Mouse (Mus musculus) lung, postnatal 25 days (tissue): ENCODE data around the gene Atxn2.

Source experiments
- DNase-seq: peaks from one replicate; pipeline ENCODE4 v3.0.0; 2022; ENCODE audit warnings: low spot score

Gene Atxn2

DNA sequence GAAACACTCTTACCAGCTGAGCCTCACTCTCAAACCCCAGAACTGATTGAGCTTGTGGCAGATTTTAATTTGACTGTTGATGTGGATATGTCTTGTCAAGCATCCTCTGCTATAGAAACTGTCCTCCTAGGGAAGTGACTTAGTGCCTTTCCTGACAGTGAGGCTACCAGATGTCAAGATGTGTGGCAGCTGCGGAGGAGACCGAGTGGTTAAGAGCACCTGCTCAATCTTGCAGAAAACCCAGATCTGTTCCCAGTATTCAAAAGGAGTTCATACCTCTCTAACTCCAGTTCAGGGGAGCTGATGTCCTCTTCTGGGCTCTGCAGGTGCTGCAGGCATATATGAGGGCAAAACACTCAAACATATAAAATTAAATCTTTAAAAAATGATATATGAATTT lies 53.9 kb downstream of the Atxn2 start:
- no peak for DNase-seq

DNA sequence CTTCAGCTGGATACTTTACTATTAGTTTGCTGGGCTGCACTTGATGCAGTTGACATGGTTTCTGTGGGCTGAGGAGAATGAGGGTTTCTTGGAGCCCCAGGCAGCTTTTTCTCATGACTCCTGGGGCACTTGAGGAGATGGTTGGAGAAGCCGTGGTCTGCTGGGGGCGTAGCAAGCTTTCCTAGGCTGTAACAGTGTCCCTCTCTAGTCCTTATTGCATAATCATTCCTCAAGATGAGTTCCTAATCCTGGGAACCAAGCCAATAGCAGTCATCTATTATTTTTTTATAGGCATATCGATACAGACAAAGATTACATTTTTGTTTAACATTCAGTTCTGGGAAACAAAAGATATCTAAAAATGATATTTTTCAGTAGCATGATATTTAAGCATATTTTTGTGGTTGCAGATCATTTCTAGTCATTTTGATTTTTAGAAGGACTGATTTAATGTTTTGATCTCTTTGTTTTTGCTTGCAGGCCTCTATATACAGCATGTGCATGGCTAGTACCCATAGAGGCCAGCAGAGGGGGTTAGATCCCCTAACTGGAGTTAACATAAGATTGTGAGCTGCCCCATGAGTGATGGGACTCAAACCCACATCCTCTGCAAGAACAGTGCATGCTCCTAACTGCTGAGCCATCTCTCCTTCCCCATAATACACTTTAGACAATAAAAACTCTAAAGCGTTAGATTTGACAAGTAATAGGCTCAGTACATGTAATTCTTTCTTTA lies 55.1 kb downstream of the Atxn2 start:
- DNase-seq: no peak

DNA sequence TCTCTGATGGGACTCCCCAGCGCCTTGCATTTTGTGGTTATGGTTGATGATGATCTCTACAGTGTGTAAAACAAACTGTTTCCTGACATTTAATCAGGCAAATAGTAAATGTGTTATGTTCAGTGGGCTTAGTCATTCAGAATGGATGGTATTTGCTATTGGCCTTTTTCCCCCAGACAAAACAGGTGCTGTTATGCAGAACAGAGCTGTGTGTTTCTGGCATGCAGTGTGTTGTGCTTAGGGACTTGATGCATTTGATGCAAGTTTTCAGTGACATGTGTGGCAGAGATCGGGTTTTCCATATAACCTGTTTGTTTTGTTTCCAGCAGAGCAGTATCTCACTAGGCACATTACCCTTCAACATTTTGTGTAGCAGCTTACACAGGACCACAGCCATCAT lies 56.4 kb downstream of the Atxn2 start:
- no peak for DNase-seq

DNA sequence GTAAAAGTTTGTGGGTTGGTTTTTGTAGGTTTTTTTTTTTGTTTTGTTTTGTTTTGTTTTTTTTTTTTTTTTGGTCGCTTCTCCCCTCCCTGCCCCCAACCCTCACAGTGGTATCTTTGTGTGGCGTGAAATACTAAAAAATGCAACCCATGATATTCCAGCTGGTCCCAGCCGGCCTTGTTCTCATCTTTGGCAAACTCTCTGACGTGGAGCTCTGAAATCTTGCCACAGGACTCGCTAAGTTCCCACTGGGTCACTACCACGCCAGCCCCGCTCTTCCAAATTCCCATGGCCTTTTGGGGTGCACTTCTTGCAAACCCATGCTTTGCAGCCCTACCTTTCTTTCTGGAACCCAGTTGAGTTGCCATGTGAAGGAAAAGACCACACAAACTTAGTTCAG lies 58.7 kb downstream of the Atxn2 start:
- DNase-seq: peak; percentile 21

DNA sequence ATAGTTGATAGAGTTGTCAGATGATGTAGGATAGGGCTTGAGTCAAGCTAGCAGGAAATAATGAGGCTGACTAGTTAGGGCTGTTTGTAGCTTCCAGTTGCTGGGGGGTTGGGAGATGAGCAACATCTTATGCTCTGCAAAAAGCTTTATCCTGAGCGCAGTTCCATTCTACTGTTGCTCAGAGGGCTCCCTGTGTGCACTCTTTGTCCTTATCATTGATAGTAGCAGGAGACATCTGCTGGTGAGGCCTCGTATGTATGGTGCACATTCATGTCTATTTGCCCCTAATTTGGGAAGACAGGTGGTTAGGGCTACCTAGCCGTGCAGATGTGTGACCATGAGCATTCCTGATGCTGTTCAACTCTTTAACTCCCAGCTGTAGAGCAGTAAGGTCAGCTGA lies 60.5 kb downstream of the Atxn2 start:
- DNase-seq: no peak

DNA sequence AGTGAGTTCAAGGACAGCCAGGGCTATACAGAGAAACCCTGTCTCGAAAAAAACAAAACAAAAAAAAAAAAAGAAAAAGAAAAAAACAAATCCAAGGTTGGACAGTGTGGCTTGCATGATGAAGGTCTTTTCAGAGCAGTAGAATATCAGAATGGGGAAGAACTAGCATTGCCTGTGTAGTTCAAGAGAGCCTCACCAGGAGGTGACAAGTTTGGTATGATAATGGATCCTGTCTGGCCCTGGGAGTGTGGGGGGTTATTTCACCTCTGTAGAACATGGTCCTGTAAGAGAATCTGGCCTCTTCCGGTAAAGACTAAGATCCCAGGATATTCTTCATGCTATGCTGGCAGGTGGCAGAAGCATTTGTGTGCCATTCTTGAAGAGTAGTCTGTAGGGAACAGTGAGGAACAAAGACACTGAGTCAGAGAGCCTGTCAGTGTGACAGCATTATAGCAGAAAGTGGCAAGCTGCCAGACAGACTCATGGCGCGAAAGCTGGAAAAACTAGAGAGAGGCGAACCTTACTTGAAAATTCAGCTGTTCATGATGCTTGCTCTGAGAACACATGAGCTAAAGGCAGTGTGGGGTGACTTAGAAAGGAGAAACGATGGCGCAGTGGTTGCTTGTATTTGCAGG lies 67.5 kb downstream of the Atxn2 start:
- DNase-seq: no peak

DNA sequence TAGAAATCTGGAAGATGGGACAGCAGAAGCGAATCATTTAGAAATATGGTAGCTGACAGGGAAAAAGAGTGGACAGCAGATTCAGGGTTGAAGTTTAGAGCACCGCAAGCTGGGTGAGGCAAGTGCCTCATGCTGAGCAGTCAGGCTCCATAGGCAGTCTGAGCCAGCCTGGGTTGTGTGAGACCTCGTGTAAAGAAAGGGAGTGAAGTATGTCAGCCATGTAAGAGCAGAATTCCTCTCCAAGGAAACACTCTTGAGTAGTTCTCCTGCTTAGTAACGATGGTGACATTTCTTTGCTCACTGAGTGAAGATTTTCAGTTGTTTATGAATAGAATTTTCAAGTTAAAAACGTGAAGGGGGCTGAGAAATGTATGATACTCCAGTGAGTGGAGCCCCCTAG lies 69.0 kb downstream of the Atxn2 start:
- DNase-seq: peak; percentile 22

DNA sequence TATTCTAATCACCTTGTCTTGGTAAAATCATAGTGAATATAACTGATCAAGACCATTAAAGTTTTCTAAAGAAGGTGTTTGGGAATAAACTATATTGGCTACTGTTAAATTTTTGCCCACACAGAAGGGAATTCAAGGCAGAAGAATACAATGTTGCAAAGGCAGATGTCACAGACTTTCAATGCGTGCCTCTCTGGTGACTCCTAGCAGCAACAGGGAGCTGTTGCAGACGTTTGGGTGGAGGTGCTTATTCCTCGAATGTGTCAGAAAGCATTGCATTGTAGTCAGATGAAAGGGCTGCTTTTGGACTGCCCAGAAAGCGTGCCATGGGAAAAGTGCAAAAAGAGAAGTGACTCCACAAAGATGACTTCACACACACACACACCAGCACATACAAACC lies 71.3 kb downstream of the Atxn2 start:
- no peak for DNase-seq

DNA sequence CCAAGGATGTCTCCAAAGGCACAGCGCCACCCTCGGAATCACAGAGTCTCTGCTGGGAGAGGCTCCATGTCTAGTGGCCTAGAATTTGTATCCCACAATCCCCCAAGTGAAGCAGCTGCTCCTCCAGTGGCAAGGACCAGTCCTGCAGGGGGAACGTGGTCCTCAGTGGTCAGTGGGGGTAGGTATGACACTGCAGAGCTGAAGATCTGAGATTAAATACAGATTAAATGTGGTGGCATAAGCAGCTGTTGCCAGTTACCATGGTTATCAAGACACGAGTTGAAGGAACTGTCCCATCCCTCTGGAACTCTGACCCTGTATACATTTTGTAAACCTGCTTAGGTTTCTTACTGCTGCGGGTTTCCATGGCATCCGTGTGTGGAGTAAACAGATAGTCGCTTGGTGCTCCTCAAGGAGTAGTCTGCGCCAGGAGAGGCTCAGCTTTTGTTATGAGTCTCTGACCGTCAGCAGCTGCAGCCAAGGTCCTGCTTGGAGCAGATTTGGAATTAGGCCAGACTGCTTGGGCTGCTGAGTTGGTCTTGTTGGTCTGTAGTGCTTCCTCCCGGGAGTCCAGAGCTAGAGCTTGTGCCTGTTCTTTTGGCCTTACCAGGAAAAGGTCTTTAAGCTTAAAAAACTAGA lies 72.8 kb downstream of the Atxn2 start:
- peak; percentile 55 for DNase-seq

DNA sequence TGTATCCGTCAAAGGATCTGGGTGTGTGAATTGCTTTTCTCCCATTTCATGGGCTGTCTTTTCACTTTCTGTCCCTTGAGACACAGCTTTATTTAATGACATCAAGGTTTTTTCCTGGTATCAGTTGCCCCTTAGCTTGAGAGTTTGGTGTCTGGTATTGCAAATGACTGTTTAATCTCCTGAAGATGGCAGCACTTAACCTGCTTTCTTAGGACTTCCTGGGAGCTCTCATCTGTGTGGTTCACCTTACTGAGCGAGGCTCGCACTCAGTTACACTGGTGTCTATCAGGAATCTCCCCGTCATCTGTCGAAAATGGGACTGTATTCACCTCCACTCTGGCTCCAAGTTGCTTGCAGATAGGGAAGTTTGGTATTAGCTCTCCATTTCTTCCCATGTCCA lies 79.9 kb downstream of the Atxn2 start:
- DNase-seq: no peak

DNA sequence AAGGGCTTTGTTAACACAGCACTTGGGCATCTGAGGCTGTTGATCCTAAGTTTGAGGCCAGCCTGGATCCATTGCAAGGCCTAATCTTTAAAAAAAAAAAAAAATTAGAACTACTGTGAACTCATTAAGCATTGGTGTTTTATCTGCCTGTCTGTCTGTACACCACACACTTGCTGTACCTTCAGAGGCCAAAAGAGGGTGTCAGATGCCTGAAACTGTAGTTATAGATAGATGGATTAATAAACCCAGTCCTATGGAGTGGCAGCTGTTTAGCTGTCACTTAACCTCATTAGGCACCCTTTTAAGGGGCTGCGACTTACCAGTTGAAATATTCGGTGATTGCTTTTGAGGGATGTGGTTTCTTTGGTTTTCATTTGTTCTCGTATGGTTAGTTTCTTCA lies 84.7 kb downstream of the Atxn2 start:
- no peak for DNase-seq

DNA sequence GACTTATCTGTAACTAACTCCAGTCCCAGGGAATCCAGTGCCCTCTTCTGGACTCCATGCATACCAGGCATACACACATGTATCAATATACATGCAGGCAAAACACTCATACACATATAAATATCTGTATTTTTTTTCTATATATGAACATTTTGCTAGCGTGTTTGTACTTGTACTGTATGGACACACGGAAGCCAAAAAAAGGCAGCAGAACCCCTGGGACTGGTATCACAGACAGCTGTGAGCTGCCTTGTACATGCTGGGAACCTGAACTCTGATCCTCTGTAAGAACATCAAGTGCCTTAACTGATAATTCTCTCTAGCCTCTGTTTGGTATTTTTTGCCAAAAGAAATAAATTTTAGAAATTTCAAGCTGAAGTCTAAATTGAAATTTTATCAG lies 87.3 kb downstream of the Atxn2 start:
- DNase-seq: no peak

DNA sequence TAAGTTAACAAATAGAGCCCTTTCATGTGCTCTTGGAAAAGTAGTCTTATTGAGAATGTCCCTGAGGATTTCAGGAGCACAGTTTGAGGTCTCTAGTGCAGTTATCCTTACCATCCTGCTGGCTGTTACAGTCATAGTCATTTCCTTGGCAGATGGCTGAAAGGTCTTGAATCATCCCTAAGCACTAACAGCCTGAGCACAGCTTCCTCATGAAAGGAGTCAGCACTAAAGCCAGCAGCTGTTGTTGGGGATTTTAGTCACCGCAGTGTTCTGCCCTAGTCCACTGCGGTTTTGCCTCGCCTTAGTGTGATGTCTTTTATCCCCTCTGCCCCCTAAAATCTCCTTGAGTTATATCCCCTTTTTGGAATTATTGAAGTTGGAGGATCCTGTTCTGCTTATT lies 96.0 kb downstream of the Atxn2 start:
- no peak for DNase-seq

DNA sequence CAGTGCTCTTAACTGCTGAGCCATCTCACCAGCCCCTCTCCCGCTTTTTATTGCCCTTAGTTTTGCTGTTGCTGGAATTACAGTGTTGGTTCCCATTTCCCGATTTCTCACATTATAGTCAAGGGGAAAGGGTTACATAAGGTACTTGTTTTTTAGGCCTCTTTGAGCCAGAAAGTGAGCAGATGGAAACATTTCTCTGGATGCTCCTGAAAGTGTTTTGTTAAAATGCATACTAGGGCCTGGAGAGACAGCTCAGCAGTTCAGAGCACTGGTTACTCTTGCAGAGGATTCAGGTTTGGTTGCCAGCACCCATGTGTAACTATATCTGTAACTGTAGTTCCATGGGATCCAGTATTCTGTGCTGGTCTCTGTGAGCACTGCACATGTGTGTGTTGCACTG lies 97.1 kb downstream of the Atxn2 start:
- DNase-seq: no peak

DNA sequence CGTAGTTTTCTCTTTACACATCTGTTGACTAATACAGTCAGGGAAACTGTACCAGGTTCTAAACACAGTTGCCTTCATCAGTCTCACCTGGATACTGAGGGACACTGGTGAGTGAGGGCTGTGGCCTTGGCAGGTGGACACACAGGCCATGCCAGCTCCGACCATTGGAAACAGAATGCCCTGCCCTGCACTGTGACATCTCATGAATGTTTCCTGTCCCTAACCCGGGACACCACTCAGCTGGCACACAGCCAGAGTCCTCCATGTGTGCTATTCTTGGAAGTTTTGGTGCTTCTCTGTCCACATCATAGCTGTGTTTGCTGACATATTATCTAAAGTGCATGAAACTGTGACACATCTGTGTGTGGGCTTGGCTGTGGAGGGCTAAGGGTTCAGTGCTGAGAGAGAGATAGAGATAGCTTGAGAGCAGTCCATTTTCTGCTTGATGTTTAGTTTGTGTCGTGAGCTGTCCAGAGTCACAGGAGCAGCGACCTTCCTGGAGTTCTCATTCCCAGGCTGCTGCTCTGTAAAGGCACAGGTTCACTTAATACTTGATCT lies 98.6 kb downstream of the Atxn2 start:
- DNase-seq: no peak

DNA sequence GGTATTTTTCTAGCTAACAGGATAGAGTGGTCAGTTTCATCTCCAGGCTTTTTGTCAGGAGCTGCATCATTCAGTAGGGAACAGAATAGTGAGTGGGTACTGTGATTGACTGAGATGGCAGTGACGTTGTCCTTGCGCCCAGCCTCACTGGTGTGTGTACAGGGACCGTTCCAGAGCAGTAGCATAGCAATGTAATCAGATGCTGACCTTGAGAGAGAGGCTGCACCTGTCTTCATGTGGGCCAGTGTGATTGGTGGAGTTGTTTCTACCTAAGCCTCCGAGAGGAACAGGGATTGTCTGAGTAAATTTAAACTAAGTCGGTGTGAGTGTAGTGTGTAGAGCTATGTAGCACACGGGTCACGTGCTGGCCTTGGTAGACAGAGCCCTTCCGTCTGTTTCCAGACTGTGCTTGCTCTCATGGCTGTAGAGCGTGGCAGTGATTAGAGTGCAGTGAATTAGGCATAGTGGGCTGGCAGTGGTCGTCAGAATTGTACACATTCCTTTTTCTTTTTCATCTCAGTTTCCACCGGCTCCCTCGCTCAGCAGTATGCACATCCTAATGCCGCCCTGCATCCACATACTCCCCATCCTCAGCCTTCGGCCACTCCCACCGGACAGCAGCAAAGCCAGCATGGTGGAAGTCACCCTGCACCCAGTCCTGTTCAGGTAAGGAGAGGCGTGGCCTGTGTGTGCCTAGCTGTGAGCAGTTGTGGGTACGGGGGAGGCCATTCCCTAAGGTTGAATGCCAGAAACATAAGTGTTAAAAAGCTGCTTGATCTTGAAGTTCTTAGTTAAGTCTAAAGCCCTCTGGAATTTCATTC lies 99.4 kb downstream of the Atxn2 start:
- no peak for DNase-seq

DNA sequence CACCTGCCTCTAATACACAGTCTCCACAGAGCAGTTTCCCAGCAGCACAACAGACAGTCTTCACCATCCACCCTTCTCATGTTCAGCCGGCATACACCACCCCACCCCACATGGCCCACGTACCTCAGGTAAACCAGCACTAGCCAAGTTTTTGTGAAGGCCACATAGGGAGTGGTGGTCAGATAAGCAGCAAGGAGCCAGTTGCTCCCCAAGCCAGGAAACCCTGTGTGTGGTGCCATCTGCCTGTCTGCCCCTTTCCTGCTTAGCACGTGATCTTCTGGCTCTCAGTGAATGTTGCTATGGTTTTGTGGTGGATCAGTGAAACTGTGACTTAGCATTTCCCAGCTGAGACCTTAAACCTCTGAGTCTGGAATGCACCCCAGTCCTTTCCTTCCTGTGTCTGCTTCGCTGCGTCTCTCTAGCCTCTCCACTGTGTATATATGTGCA lies 100.4 kb downstream of the Atxn2 start:
- DNase-seq: no peak

DNA sequence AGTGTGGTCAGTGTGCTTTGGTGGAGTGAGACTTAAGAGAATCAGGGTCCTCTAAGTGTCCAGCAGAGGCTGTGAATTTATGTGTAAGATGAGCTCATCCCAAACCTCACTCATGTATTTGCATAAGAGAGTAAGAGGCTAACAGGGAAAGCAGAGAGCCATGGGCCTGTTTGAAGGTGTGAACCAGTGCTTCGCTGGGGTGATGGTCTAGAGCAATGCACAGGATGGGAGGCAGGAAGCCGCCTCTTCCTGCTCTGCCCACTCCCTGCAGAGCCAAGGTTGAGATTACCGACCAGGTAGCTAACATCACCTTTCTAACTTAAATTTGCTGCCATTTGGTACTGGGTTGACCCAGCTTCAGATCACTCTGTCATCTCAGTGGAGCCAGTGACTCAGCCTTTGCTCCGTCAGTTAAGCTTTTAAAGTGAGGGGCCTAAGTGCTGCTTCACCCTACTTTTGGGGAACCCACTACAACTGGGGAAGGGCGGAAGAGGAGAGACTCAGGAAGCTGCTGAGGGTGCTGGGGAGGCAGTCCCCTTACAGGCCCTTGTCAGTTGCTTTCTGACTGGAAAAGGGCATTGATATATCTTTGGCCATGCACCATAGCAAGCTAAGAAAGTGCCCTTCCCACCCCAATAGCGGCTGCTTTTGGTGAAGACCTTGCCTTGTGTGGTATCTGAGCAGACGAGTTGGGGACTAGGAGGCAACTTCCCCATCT lies 101.5 kb downstream of the Atxn2 start:
- DNase-seq: no peak

DNA sequence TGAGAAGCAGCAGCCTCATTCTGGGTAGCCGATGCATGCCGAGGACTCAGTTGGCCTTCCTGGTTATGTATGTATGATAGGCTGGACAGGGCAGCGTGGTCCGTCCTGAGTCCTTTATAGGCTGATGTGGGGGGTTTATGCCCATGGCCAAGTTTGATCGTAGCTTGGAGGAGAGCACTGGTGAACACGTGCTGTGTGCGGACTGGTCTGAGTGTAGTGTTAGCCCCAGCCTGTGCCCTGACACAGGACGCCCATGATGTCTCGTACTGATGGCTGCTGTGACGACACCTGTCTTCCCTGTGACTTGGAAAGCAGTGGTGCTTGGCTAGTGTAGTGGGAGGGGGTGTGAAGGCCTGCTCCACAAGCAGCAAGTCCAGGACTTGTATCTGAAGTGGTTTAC lies 102.6 kb downstream of the Atxn2 start:
- no peak for DNase-seq

DNA sequence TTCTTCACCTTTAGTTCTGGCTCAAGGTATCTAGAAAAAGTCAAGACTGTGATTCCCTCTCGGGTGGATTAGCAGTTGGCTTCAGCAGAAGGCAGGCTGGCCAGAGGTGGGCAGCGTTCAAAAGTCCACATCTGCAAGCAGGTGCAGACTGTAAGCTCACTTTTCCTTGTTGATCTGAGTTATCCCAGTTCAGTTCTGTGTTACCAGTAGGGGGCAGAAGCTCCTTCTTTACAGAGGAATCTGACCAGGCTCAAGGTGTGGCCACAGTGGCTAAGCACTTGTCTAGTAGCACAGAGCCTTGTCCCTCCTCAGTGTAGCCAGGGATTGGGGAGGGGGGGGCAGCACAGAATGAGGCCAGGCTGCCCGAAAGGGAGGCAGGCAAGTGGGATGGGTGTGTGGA lies 103.9 kb downstream of the Atxn2 start:
- DNase-seq: peak; percentile 88

DNA sequence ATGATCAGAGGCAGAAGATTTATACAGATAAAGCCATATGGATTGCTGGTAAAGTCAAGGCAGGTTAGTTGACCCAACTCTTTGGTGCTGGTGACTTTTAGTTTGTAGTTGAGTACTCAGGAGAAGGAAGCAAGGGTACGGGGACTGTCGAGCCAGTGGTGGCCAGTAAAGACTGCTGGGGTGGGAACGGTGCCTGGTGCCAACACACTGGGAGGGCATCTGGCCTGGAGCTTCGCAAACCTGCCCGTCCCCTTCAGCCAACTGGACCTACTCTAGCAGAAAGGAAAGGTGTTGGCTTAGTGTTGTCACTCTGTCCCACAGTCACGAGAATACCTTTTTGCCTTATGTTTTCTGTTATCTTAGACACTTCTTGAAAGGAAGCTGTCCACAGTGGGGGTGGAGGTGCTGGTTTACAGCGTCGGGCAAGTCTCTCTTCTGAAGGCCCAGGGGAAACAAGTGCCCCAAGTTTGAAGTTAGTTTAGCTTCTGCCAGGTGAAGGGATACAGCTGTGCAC lies 104.8 kb downstream of the Atxn2 start:
- no peak for DNase-seq
